In genomic region chr8:61756971-61757965, GRCm38 (mm10) we compare ENCODE assay signal across 8 mouse cellular contexts.
DNase-seq lines count a peak whose midpoint lies in the region; ATAC-seq lines count a peak whose summit lies in the region.

No protein-coding gene starts in this region.

- H3K27me3 ChIP-seq in embryonic facial prominence, embryonic 14.5 days (replicated peaks; ENCODE audit: control insufficient read depth, insufficient read depth, low read length), result no peaks in the 10 kb centered on the region
- H3K27me3 ChIP-seq in intestine, embryonic 14.5 days (replicated peaks; ENCODE audit: control insufficient read depth, insufficient read depth, low read length), result 0 out of 2 replicates have a peak, but pooled peaks cover 3% of the 10 kb centered on the region
- H3K27me3 ChIP-seq in neural tube, embryonic 15.5 days (replicated peaks), result no peaks in the 10 kb centered on the region

- peak overlapping the region; percentile 59 for H3K4me2 ChIP-seq in embryonic facial prominence, embryonic 14.5 days (ENCODE audit: low read depth, low read length)
- peak overlapping the region; percentile 65 for H3K4me2 ChIP-seq in intestine, embryonic 14.5 days (ENCODE audit: low read length)
- peak overlapping the region; percentile 96 for H3K4me2 ChIP-seq in neural tube, embryonic 15.5 days

- 14% methylated on average over 18 of the region's 18 CpGs for WGBS in embryonic facial prominence, embryonic 14.5 days
- WGBS in intestine, embryonic 14.5 days, result 26% methylated on average over 18 of the region's 18 CpGs
- WGBS in neural tube, embryonic 15.5 days, result 40% methylated on average over 18 of the region's 18 CpGs

- H3K36me3 ChIP-seq in embryonic facial prominence, embryonic 14.5 days (ENCODE audit: control insufficient read depth, insufficient read depth, low read length), result peaks cover 25% of the 10 kb centered on the region
- H3K36me3 ChIP-seq in intestine, embryonic 14.5 days (ENCODE audit: control insufficient read depth, insufficient read depth, low read length), result no peaks in the 10 kb centered on the region
- no peaks in the 10 kb centered on the region for H3K36me3 ChIP-seq in neural tube, embryonic 15.5 days

- no peaks in the 10 kb centered on the region for H3K9me3 ChIP-seq in embryonic facial prominence, embryonic 14.5 days (ENCODE audit: control insufficient read depth, low read length)
- H3K9me3 ChIP-seq in intestine, embryonic 14.5 days (ENCODE audit: control insufficient read depth, low read length), result no peaks in the 10 kb centered on the region
- H3K9me3 ChIP-seq in neural tube, embryonic 15.5 days (replicated peaks), result no peaks in the 10 kb centered on the region

- H3K9ac ChIP-seq in embryonic facial prominence, embryonic 14.5 days (ENCODE audit: low read depth, low read length), result peak overlapping the region; percentile 78
- H3K9ac ChIP-seq in intestine, embryonic 14.5 days (ENCODE audit: low read length), result no peak overlapping the region
- H3K9ac ChIP-seq in neural tube, embryonic 15.5 days (replicated peaks), result no peak overlapping the region

- peak overlapping the region; percentile 68 for H3K4me3 ChIP-seq in embryonic facial prominence, embryonic 14.5 days (ENCODE audit: low read depth, low read length)
- peak overlapping the region; percentile 2; the same call in 1 of the 2 replicates for H3K4me3 ChIP-seq in intestine, embryonic 14.5 days (ENCODE audit: low read depth, low read length)
- H3K4me3 ChIP-seq in neural tube, embryonic 15.5 days (replicated peaks), result no peak overlapping the region

- peak; percentile 68 for ATAC-seq in embryonic facial prominence, embryonic 14.5 days (ENCODE audit: low read depth)
- ATAC-seq in intestine, embryonic 14.5 days (replicated peaks; ENCODE audit: low FRiP score, low TSS enrichment, low read depth), result no peak
- ATAC-seq in neural tube, embryonic 15.5 days (ENCODE audit: low FRiP score), result no peak; the same call in 1 of the 2 replicates
- ATAC-seq in activated CD4-positive, CD25-positive, alpha-beta regulatory T cell, adult 4 months, result no peak

- H3K4me1 ChIP-seq in embryonic facial prominence, embryonic 14.5 days (ENCODE audit: control insufficient read depth, insufficient read depth, low read length), result peaks cover 34% of the 10 kb centered on the region
- H3K4me1 ChIP-seq in intestine, embryonic 14.5 days (replicated peaks; ENCODE audit: control insufficient read depth, insufficient read depth, low read length), result peaks cover 16% of the 10 kb centered on the region; the same call in 1 of the 2 replicates
- H3K4me1 ChIP-seq in neural tube, embryonic 15.5 days, result peaks cover 21% of the 10 kb centered on the region; the same call in 1 of the 2 replicates

- peak overlapping the region; percentile 94 for H3K27ac ChIP-seq in embryonic facial prominence, embryonic 14.5 days (replicated peaks; ENCODE audit: low read depth, low read length)
- H3K27ac ChIP-seq in intestine, embryonic 14.5 days (ENCODE audit: low read depth), result no peak overlapping the region
- H3K27ac ChIP-seq in neural tube, embryonic 15.5 days (replicated peaks), result no peak overlapping the region

- peak; percentile 18 for DNase-seq in kidney, postnatal 10 days
- no peak for DNase-seq in kidney, adult 9 months
- peak; percentile 84 for DNase-seq in embryonic facial prominence, embryonic 14.5 days (ENCODE audit: low spot score)
- DNase-seq in intestine, embryonic 14.5 days (ENCODE audit: low spot score), result peak; percentile 53
- DNase-seq in cerebellum, adult 9-11 months, result no peak
- no peak for DNase-seq in frontal cortex, postnatal 36 days (ENCODE audit: low spot score in 2 of 2)

Comparison
In these comparisons a context has a peak if more than half of its experiments do, and no peak if none do; other contexts are left out.
1. DNase-seq: peak in kidney, postnatal 10 days (single experiment), embryonic facial prominence, embryonic 14.5 days (single experiment) and intestine, embryonic 14.5 days (single experiment); none in kidney, adult 9 months (single experiment), cerebellum, adult 9-11 months (single experiment) and frontal cortex, postnatal 36 days (0 of 2).
2. Peak in every context shown above with its lines, with median percentiles within 50 percentile points of each other: H3K4me2 ChIP-seq.